Mouse (Mus musculus) midbrain, embryonic 15.5 days (tissue): Measurements from ENCODE around the gene Cacng5. TPM values are rescaled to one million over a fixed set of nuclear protein-coding genes. Genes with fewer than 3 reads are reported as not detected.
A peak's percentile ranks its signal among the peaks of the same experiment; 100 is the strongest.

ENCODE experiments used
- ATAC-seq: fragments of 200-750 bp; cut with Nextera tagmentation; replicated peaks from 2 replicates; pipeline ENCODE4 v1.8.0; 2017; ENCODE audit warnings: moderate TSS enrichment
- H3K27ac ChIP-seq: fragments of 300-500 bp; sonication (generic); 2 replicates; pipeline ENCODE4 v1.5.1; 2015; ENCODE audit warnings: mild to moderate bottlenecking, inconsistent platforms
- H3K27me3 ChIP-seq: fragments of 300-500 bp; sonication (generic); replicated peaks from 2 replicates; pipeline ENCODE4 v1.6.1; 2015; ENCODE audit warnings: inconsistent platforms
- H3K36me3 ChIP-seq: fragments of 300-500 bp; sonication (generic); replicated peaks from 2 replicates; pipeline ENCODE4 v1.6.1; 2015; ENCODE audit warnings: inconsistent platforms
- H3K4me1 ChIP-seq: fragments of 300-500 bp; sonication (generic); 2 replicates; pipeline ENCODE4 v1.6.1; 2015; ENCODE audit warnings: inconsistent platforms
- H3K4me2 ChIP-seq: fragments of 300-500 bp; sonication (generic); 2 replicates; pipeline ENCODE4 v1.6.1; 2015; ENCODE audit warnings: inconsistent platforms, mild to moderate bottlenecking, moderate library complexity
- H3K4me3 ChIP-seq: fragments of 300-500 bp; sonication (generic); 2 replicates; pipeline ENCODE4 v1.5.1; 2015; ENCODE audit warnings: mild to moderate bottlenecking, inconsistent platforms
- H3K9ac ChIP-seq: fragments of 300-500 bp; sonication (generic); 2 replicates; pipeline ENCODE4 v1.6.1; 2015; ENCODE audit warnings: mild to moderate bottlenecking, inconsistent platforms
- H3K9me3 ChIP-seq: fragments of 300-500 bp; sonication (generic); 2 replicates; pipeline ENCODE4 v1.6.1; 2016; ENCODE audit warnings: inconsistent platforms
- WGBS: fragments of 180-500 bp; shearing (Covaris S2); methylation state at CpG from one replicate; pipeline ENCODE4 v1.1.7; 2015; ENCODE audit warnings: mixed read lengths; 5-methylcytosine and 5-hydroxymethylcytosine counted together
- polyA plus RNA-seq: library from polyadenylated mRNA; unstranded; fragments of >200 nt; fragmentation: Nextera tagmentation; extraction: Ambion mirVana; gene quantifications from 2 replicates; pipeline ENCODE4 v1.2.1, GENCODE M21; 2015

Cacng5 gene
- polyA plus RNA-seq, 1 experiment from 2014 or later = 9.7 TPM

DNA sequence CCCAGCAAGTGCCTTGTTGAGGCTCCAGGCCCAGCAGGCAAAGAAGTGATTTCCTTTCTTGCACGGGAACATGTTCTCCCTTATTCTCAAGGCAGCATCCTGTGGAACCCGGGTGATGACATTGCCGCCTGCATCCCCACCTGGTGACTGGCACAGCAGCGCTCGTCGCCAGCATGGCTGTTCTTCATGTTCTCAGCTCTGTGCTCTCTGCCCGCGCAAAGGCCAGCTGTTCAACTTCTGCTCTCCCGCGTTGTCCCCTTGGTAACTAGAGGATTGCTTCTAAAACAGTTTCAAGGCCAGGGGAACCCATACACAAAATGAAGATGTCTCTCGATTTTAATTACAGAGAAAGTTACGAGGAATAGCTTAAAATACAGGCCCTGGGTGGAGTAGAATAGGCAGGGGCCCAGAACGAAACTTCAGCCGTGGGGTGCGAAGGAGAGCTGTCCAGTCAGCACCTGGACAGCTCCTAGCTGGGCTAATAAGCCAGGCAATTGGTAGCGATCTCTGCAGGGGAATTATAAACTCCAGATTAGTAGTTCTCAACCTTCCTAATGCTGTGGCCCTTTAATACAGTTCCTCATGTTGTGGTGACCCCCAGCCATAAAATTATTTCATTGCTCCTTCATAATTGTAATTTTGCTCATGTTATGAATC, 5.1 kb upstream of the Cacng5 start:
- Histone ChIP-seq H3K4me1 (peaks cover 16% of the 10 kb centered on the region), H3K9ac (no peak overlapping the region), H3K9me3 (no peaks in the 10 kb centered on the region), H3K4me3 (no peak overlapping the region), H3K36me3 (no peaks in the 10 kb centered on the region), H3K27ac (no peak overlapping the region), H3K4me2 (no peak overlapping the region), H3K27me3 (no peaks in the 10 kb centered on the region)
- 40% methylated on average over 16 of the region's 16 CpGs for WGBS
- no peak for ATAC-seq

DNA sequence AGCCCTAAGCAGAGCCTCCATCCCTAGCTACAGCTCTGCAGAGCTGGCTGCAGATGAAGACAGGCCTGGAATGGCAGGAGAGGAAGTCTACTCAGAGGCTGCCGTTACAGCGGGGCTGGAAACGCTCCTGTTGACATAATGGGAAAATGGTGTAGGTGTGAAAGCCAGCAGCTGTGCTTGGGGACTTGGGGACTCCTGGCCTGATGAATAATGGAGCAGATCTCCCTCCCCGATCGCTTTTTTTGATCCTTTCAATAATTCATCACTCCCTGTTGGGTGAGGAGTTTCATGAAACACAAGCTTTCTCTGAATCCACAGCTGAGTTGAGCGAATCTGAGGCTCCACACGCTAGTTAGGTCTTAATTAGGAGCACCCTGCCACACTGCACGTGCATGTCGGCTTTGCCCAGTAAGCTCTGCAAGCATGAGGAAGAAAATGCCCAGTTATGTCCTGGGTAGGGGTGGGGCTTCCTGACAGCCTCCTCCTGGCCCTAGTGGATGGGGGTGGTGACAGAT, 2.9 kb upstream of the Cacng5 start:
- H3K36me3 ChIP-seq = no peaks in the 10 kb centered on the region
- ATAC-seq = peak; percentile 79
- no peak overlapping the region for H3K9ac ChIP-seq
- H3K27me3 ChIP-seq = peaks cover 10% of the 10 kb centered on the region; the same call in 1 of the 2 replicates
- 22% methylated on average over 9 of the region's 9 CpGs for WGBS
- peak overlapping the region; percentile 15; the same call in 1 of the 2 replicates for H3K4me2 ChIP-seq
- H3K4me1 ChIP-seq = peaks cover 25% of the 10 kb centered on the region
- H3K9me3 ChIP-seq = no peaks in the 10 kb centered on the region
- peak overlapping the region; percentile 74 for H3K27ac ChIP-seq
- no peak overlapping the region for H3K4me3 ChIP-seq

- H3K4me1 ChIP-seq = peaks cover 19% of the 10 kb centered on the region
- H3K4me2 ChIP-seq = peak overlapping the region; percentile 59; the same call in 1 of the 2 replicates
- whole genome bisulfite sequencing = 51% methylated on average over 3 of the region's 3 CpGs
- H3K27ac ChIP-seq = no peak overlapping the region
- H3K9ac ChIP-seq = no peak overlapping the region
- ATAC-seq = no peak
- no peaks in the 10 kb centered on the region for H3K9me3 ChIP-seq
- H3K36me3 ChIP-seq = no peaks in the 10 kb centered on the region
- no peak overlapping the region for H3K4me3 ChIP-seq
- H3K27me3 ChIP-seq = peaks cover 10% of the 10 kb centered on the region; the same call in 1 of the 2 replicates
These were observed 1.5 kb downstream of the Cacng5 start for GRCm38 (mm10) chr11:107913317-107913716.

DNA sequence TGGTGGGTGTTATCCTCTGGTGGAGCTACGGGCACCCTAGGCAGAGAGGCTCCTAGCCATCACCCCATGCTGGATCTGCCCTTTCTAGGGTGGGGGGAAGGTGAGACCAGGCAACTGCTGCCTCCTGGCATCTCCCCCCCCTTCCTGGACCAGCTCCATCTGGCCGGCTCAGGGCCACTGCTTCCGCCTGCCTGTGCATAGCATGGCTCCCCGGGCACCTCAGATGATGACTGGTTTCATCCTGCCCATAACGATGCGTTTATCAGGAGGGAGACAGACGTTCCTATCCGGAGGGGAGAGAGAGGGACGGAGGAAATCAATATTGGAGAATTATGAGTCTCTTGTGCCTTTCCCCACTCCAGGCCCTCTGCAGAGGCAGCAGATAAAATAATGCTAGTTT, 9.5 kb downstream of the Cacng5 start:
- 52% methylated on average over 9 of the region's 9 CpGs for WGBS
- Histone ChIP-seq H3K27ac (no peak overlapping the region), H3K4me2 (no peak overlapping the region), H3K27me3 (no peaks in the 10 kb centered on the region), H3K36me3 (no peaks in the 10 kb centered on the region), H3K4me1 (0 out of 2 replicates have a peak, but pooled peaks cover 4% of the 10 kb centered on the region), H3K9ac (no peak overlapping the region), H3K4me3 (no peak overlapping the region), H3K9me3 (no peaks in the 10 kb centered on the region)
- no peak for ATAC-seq

DNA sequence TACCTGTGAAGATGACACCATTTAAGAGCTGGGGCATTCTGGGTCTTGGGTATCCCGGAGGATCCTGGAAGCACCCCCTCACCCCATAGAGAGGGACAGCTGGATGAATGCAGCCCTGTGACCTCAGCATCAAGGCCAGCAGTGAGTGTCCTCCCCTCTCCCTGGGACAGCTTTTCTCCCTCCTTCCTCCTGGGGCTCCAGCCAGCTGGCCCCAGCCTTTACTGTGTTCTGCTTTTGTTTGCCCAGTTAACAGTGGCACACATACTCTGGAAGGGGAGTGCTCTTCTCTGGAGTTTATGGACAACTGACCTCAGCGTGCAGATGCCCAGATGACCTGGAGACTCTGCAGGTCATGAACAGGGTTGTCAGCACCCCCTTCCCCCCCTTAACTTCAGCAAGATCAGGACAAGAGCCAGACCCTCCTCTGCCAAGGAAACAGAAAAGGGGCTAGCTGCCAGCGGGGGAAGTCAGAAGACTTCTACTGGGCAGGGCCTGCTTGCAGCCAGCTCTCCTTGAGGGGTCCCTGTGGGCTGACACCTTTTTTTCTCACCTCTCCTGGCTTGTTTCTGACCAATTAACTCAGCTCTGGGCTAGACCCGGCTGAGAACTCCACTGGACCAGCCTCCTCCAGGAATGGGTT, 10.8 kb downstream of the Cacng5 start:
- H3K9ac ChIP-seq = no peak overlapping the region
- H3K9me3 ChIP-seq = no peaks in the 10 kb centered on the region
- 0 out of 2 replicates have a peak, but pooled peaks cover 4% of the 10 kb centered on the region for H3K4me1 ChIP-seq
- WGBS = 53% methylated on average over 4 of the region's 4 CpGs
- H3K27ac ChIP-seq = no peak overlapping the region
- H3K27me3 ChIP-seq = no peaks in the 10 kb centered on the region
- ATAC-seq = no peak
- H3K4me2 ChIP-seq = no peak overlapping the region
- no peak overlapping the region for H3K4me3 ChIP-seq
- no peaks in the 10 kb centered on the region for H3K36me3 ChIP-seq

GRCm38 (mm10) chr11:107900470-107900869, 14.4 kb downstream of the Cacng5 start:
- ATAC-seq = no peak
- H3K4me1 ChIP-seq = 0 out of 2 replicates have a peak, but pooled peaks cover 7% of the 10 kb centered on the region
- no peak overlapping the region for H3K9ac ChIP-seq
- 40% methylated on average over 4 of the region's 4 CpGs for WGBS
- H3K27me3 ChIP-seq = no peaks in the 10 kb centered on the region
- H3K4me2 ChIP-seq = no peak overlapping the region
- H3K27ac ChIP-seq = no peak overlapping the region
- H3K4me3 ChIP-seq = no peak overlapping the region
- H3K9me3 ChIP-seq = no peaks in the 10 kb centered on the region
- no peaks in the 10 kb centered on the region for H3K36me3 ChIP-seq

DNA sequence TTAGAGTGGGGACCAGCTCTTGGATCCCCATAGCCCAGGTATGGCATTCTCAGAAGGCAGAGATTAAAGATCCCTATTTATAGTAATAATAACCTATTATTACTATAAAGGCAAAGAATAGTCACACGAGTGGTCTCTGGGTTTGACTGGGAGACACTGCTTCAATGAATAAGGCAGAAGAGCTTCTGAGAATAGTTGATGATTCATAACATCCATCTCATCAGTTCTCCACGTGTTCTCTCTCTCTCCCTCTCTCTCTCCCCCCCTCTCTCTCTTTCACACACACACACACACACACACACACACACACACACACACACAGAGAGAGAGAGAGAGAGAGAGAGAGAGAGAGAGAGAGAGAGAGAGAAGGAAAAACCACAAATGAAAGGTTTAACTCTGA, 16.2 kb downstream of the Cacng5 start:
- no peak for ATAC-seq
- H3K4me2 ChIP-seq = no peak overlapping the region
- H3K27ac ChIP-seq = no peak overlapping the region
- H3K4me3 ChIP-seq = no peak overlapping the region
- no peaks in the 10 kb centered on the region for H3K27me3 ChIP-seq
- 0 out of 2 replicates have a peak, but pooled peaks cover 4% of the 10 kb centered on the region for H3K4me1 ChIP-seq
- no peaks in the 10 kb centered on the region for H3K36me3 ChIP-seq
- WGBS = 48% methylated on average over 2 of the region's 2 CpGs
- H3K9me3 ChIP-seq = no peaks in the 10 kb centered on the region
- no peak overlapping the region for H3K9ac ChIP-seq

DNA sequence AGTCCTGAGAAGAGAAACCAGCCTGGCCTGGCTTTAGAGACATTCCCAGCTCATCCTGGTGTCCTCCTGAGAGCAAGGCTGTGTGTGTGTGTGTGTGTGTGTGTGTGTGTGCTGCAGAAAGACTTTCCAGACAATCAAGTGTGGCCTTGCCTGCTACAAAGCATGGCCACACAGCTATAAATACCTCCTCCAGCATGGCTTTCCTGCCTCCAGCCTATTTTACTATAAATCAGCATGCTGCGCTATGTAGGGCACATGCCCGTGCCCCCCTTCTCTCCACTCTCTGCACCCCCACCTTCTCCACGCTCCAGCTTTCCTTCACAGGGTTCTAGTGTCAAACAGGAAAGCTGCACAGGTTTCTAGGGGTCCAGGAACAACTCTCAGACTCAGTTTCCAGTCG, 19.2 kb downstream of the Cacng5 start:
- Histone ChIP-seq H3K9me3 (no peaks in the 10 kb centered on the region), H3K4me1 (0 out of 2 replicates have a peak, but pooled peaks cover 4% of the 10 kb centered on the region), H3K27me3 (no peaks in the 10 kb centered on the region), H3K36me3 (no peaks in the 10 kb centered on the region), H3K27ac (no peak overlapping the region), H3K4me2 (no peak overlapping the region), H3K4me3 (no peak overlapping the region), H3K9ac (no peak overlapping the region)
- WGBS = 71% methylated on average over 4 of the region's 4 CpGs
- no peak for ATAC-seq

DNA sequence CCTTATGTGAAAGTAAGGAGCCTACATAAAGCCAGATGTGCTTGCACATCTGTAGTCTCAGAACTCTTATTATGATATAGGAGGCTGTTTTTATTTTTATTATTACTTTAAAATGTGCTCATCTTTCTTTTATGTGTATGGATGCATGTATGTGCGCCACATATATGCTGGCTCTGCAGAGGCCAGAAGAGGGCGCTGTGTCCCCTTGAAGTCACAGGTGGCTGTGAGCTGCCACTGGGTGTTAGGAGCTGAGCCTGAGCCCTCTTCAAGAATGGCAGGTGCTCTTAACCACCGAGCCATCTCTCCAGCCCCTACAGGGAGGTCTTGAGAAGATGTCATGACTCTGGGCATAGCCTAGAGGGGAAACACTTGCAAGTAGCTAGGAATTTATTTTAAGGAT, 23.5 kb downstream of the Cacng5 start:
- Histone ChIP-seq H3K4me3 (no peak overlapping the region), H3K36me3 (no peaks in the 10 kb centered on the region), H3K27ac (no peak overlapping the region), H3K9ac (no peak overlapping the region), H3K4me2 (no peak overlapping the region), H3K27me3 (no peaks in the 10 kb centered on the region), H3K4me1 (0 out of 2 replicates have a peak, but pooled peaks cover 4% of the 10 kb centered on the region), H3K9me3 (no peaks in the 10 kb centered on the region)
- 77% methylated on average over 3 of the region's 3 CpGs for WGBS
- no peak for ATAC-seq

GRCm38 (mm10) chr11:107887342-107887741, 27.5 kb downstream of the Cacng5 start:
- Histone ChIP-seq H3K36me3 (no peaks in the 10 kb centered on the region), H3K27me3 (no peaks in the 10 kb centered on the region), H3K4me1 (no peaks in the 10 kb centered on the region), H3K4me2 (no peak overlapping the region), H3K9ac (no peak overlapping the region), H3K9me3 (no peaks in the 10 kb centered on the region), H3K27ac (no peak overlapping the region), H3K4me3 (no peak overlapping the region)
- ATAC-seq = no peak
- 75% methylated on average over 6 of the region's 6 CpGs for WGBS

DNA sequence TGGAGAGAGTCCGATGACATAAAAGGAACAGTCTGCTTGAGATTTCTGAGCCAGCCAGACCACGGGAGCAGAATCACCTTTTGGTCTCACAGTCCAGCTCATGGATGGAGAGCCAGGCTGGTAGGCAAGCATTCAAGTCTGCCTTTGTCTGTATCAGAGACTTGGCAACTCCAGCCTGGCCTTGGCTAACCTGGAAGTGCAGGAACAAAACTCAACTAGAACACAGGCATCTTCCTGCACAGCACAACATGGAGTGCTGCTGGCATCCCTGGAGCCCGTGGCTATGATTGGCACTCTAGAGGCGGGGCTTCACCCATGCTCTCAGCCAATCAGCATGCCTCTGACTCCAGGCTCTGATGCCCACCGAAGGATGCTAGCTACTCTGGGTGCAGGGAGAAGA, 38.0 kb downstream of the Cacng5 start:
- 0 out of 2 replicates have a peak, but pooled peaks have one; percentile 56 for ATAC-seq
- 66% methylated on average over 5 of the region's 5 CpGs for WGBS
- H3K36me3 ChIP-seq = no peaks in the 10 kb centered on the region

DNA sequence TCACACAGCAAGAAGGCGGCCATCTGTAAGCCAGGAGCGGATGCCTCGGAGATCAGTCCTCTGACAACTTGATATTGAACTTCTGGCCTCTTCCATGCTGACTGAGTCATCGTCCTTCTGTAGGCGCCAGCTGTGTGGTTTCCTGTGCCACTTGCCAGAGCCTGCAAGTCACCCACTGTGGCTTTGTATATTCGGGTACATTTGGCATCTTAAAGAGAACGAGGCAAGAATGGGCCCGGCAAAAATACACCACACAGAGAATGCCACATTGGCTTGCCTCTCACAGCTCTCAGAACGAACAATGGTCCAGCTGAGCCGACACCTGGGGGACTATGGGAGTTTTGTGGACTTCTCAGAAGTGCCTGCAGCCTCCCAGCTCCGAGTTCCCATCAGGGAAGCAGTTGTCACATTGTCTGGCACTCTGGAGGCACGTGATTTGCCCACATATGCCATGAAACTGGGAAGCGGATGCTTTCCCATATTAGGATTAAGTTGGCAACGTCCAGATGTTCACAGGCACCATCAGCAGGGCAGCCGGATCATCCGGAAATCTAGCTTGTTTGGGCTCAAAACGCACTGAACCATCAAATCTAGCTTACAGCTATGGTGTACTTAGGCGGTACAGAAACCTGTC, 38.9 kb downstream of the Cacng5 start:
- H3K9ac ChIP-seq = no peak overlapping the region
- H3K4me2 ChIP-seq = no peak overlapping the region
- WGBS = 79% methylated on average over 18 of the region's 18 CpGs
- no peaks in the 10 kb centered on the region for H3K27me3 ChIP-seq
- no peak overlapping the region for H3K27ac ChIP-seq
- no peaks in the 10 kb centered on the region for H3K4me1 ChIP-seq
- no peak for ATAC-seq
- no peak overlapping the region for H3K4me3 ChIP-seq
- no peaks in the 10 kb centered on the region for H3K36me3 ChIP-seq
- H3K9me3 ChIP-seq = no peaks in the 10 kb centered on the region

More for the DNA sequence above, 38.0 kb downstream of the Cacng5 start:
- Histone ChIP-seq H3K27ac (no peak overlapping the region), H3K9ac (no peak overlapping the region), H3K4me2 (no peak overlapping the region), H3K4me1 (no peaks in the 10 kb centered on the region), H3K4me3 (no peak overlapping the region), H3K9me3 (no peaks in the 10 kb centered on the region), H3K27me3 (no peaks in the 10 kb centered on the region)
